Mouse (Mus musculus) adrenal gland (tissue): ENCODE measurements at regions not wholly inside any gene's neighbourhood (a gene's known extent, or its start where the extent isn't known, plus 50 kb on each side); places are given as distances from the start of the nearest gene placed in this dataset.

Experiments used
- intact Hi-C: fragments of 180-260 bp; cut with DNase I; formaldehyde crosslinking; loops from one replicate; pipeline ENCODE4 v1.15.1; 2025

DNA sequence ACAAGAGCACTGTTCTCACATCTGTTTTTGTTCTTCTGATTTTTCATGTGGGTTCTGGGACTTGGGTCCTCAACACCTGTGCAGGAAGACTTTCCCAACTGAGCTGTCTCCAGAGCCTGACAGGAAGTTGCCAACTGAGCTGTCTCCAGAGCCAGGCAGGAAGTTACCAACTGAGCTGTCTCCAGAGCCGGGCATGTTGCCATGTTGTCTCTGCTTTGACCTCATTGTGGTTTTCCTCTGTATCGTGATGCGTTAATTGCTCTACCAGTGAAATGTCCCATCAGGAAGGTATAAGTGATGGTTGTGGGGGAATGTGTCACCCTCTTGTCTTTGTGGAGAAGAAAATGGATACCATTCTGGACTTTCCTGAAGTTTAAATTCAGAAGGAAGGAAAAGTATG, 54.4 kb upstream of the Olfm4 start:
- intact Hi-C loops, result no loop called here

DNA sequence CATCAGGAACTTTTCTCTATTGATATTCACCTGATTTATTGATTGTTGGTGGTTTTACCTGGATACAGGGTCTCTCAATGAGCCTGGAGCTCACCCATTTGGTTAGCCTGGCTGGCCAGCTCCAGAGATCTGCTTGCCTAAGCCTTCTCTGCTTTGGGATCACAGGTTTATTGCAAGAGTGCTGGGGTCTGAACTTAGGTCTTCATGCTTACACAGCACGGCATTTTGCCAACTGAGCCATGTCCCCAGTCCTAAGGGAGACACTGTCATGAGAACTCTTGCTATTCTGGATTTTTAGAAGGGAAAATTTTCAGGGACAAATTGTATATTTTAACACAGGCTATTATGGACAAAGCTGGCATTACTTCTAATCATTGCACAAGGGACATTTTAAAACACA, 56.7 kb upstream of the Olfm4 start:
- intact Hi-C loops, result no loop called here

DNA sequence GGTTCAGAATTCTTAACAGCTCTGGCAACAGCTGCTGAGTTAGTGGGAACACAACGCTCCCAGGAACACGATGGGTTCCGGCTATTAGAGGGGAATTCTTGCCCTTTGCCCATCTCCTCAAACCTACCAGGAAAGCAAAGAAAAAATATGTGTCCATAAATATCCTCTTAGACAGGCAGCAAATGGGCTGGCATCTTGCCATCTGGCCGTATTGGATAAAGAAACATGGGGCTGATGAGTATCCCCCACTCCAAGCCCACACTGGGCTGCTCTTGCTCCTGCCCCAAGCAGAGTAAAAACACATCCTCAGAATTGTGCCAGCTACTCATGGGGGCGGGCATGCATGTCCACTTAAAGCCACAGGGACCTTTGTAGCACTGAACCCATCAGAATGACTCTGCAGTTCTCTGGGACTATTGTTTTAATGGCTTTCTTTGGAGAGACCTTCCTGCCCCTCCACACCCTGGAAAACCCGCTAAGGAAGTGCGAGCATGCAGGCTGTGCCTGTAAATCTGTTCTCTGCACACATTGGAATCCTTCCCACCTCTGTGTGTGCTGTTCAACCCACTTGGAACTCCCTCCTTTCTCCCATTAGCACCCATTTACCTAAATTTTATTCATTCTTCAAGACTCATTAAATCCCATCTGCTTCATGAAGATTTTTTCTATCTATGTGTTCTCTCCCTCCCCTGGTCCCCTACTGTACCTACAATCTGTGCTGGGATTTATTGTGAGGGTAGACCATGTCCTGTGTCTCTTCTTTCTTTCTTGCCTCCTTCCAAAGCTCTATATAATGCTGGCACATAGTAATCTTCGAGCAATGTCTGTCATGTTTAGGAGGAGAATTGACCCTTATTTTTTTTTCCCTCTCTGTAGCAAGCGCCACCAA, 66.7 kb upstream of the Olfm4 start:
- intact Hi-C loops, result loop anchor here (10.0 kb wide), 1 partner anchor 142 kb away; the partner anchor contains the start of gene Pcdh8

DNA sequence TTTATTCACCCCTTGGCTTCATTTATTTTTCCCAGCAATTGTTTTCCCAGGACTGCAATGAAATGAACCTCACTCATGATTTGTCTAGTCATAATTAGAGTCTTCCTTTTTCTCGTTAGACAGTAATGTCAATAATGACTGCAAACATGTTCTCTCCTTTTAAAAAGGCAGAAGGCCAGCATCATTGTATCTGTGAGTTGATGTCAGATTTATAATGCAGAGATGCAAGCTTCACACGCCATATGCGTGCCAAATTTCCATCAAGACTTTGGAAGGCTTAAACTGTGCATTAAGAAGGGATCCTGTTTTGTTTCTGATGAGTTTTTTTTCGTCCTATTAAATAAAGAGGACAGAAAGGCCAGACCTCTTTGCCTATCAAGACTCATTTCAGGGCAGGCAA, 68.9 kb upstream of the Olfm4 start:
- intact Hi-C loops, result loop anchor here (10.0 kb wide), 1 partner anchor 140 kb away; the partner anchor contains the start of gene Pcdh8

DNA sequence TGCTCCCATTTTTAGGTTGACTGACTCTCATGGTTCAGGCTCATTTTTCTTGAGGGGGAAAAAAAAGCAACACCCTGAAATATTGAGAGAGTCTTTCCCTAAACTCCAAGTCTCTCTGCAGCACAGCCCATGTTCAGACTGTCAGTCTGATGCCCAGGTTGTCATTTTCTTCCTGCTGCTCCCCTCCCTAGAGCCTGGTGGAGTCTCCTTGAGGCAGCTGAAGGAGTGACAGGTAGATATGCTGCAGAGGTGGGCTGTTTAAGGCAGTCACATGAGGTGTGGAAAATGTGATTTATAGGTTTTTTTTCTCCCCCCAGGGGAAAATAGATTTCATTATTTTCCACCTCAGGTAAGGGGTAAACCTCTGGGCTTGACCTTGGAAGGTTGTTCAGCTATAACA, 70.6 kb upstream of the Olfm4 start:
- intact Hi-C loops, result loop anchor here (10.0 kb wide), 1 partner anchor 139 kb away; the partner anchor contains the start of gene Pcdh8

DNA sequence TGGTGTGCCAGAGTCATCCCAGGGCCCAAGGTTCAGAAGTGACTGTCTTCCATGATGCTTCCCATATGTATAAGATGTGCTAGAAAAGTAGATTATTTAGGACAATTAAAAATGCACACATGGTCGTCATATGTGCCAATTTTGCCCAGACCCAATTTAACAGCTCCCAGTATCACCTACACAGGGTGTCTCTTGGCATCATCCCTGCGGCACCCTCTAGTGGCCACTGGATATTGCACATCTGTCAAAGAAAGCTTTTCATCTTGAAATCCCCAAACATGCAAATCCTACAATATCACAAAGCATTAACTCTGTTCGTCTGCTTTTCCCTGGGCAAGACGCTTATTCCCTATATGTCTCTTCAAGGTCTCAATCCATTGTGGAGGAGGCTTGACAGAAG, 71.3 kb upstream of the Olfm4 start:
- intact Hi-C loops, result loop anchor here (10.0 kb wide), 1 partner anchor 138 kb away; the partner anchor contains the start of gene Pcdh8

DNA sequence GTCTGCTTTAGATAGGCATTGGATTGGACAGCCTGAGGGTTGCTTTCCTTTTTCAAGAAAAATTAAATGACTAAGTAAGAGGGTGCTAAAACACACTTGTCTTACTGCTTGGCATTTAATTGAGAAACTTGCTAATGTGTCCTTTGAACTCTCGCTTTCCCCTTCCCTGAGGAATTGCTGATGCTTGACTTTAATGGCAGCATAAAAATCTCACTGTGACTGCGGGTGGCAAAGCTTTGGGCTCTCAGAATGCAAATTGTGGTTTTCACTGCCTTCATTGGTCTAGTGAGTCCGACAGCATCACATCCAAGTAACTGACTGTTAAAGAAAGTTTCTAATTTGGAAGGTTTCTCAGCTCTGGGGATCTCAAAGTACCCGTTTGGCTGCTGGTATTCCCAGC, 76.1 kb upstream of the Olfm4 start:
- intact Hi-C loops, result no loop called here

DNA sequence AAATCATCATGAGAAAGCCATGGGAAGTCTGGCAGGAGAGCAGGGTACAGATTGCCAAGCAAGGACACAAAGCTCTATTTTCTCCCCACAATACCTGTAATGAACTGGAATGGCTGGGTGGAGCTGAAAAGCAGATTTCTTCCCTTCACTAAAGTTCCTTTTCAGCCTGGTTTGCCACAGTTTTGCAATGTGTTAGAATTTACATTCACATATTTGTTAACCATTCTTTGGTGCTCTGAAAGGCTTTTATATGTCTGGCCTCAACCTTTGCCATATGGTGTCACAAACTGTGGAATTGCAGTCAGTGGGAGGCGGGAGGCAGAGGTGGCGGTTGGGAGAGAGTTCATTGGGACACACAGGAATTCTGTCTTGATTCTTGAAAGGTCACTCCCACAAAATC, 78.3 kb upstream of the Olfm4 start:
- intact Hi-C loops, result no loop called here

DNA sequence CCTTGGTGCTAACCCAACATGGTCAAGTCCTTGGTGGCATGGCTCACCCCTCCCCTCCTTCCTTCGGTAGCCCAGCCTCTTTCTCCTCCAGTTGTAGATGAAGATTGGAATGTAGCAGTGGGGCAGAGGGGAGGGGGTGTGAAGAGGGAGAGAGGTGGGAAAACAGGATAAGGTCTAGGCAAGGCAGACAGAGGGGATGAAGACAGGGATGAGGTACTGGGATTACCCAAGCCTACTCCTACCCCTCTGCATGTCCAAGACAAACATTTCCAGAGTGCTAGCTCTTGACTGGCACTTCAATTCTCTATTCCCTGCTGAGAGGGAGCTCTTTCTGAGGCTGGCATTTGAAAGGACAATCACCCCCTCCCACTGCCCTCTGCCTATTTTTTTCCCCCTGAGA, 81.5 kb upstream of the Olfm4 start:
- intact Hi-C loops, result no loop called here

DNA sequence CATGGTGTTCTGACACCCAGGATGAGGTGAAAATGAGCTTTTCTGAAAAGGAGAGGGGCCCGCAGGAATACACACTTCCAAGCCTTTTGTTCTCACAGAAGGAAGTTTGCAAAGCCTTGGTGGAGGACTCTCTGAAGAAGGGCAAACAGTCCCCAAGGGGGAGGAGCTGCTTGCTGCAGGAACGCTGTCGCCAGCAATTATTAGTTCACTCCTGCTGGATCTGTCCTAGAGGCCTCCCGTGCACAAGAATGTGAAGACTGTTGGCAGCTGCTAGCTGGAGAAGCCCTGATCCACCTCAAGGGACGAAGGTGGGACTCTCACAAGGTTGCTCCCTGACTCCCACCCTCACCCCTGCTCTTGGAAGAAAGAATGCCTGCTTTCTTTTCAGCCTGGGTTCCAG, 85.6 kb upstream of the Olfm4 start:
- intact Hi-C loops, result no loop called here

DNA sequence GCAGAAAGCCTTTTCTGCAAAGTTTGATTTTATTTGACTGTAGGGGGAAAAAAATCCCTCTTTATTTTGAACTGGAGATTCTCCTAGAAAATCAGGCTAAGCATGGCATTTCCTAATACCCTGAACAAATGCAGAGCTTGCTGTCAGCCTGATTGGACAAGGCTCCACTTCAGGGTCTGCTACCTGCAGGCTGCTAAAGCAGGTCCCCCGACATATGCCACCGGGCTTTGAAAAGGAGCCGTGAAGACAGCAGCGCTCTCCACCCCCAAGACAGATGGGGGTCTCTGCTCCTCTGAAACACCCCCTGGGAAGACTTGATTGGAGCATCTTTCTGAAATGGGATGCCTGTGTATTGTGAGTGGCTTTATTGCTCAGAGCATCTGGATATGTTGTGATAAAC, 90.6 kb upstream of the Olfm4 start:
- intact Hi-C loops, result no loop called here

DNA sequence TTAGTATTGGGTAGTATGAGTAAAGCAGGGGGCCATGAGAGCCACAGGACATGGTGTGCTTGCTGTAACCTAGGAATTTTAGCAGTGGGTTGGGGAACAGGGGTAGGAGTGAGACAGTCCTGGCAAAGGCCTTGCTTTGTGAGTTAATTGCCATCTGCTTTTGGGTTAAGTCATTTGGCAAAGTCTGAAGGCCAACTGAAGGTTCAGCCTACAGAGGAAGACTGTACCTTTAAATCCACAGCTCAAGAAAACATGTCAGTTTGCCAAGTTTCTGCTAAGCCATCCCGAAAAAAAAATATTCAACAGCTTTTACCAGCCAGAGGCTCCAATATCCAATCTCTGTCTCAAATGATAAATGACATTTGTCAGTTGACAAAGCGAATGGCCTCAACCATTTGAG, 93.2 kb upstream of the Olfm4 start:
- intact Hi-C loops, result no loop called here

DNA sequence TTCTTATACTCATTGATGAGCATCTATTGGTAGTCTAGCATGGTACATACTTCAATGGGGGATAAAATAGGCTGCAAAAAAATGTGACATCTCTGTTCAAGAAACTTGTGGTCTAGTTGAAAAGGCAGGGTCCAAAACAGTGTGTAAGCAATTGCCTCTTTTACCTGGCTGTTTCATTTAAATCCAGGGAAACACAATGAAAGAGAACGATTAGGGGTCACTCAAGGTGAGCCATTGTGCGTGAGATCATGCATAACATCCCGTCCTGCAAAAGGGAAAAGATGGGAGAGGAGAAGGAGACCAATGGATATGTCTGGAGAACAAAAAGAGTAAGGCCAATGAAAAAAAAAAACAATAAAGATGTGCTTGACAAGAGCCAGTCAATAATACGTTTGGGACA, 93.6 kb upstream of the Olfm4 start:
- intact Hi-C loops, result no loop called here

DNA sequence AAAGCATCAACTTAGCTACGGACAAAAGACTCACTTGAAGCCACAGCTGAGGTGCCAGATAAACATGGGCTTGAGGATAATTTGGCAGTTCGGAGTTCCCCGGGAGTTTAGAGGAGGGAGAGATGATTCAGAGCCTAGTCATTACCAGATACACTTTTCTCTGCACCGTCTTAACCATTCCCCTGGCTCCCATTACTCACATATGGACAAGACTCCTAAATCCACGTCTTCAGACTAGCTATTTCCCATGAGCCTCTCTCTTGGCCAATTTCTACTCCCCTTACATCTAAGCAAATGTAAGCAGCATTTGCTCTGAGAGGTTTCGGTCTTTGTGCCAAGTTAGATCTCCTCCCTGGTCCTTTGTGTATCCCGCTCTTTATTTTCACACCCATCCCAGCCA, 100.4 kb upstream of the Olfm4 start:
- intact Hi-C loops, result no loop called here

DNA sequence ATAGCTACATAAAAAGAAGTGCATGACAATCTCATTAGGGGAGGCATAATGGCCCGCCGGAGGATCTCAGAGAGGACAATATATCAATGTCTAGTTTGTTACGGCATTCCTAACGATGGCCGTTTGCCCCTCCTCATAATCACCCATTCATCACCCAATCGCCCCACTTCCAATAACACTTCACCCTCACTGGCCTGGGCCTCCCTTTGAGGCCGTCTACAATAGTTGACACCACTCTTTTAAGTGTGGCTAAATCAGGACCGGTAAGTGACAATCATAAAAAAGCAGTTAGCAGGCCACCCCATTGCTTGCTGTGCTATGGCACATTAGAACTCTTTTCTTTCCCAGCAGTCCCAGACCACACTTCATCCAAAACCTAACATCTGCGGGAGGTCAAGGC, 102.2 kb upstream of the Olfm4 start:
- intact Hi-C loops, result no loop called here

DNA sequence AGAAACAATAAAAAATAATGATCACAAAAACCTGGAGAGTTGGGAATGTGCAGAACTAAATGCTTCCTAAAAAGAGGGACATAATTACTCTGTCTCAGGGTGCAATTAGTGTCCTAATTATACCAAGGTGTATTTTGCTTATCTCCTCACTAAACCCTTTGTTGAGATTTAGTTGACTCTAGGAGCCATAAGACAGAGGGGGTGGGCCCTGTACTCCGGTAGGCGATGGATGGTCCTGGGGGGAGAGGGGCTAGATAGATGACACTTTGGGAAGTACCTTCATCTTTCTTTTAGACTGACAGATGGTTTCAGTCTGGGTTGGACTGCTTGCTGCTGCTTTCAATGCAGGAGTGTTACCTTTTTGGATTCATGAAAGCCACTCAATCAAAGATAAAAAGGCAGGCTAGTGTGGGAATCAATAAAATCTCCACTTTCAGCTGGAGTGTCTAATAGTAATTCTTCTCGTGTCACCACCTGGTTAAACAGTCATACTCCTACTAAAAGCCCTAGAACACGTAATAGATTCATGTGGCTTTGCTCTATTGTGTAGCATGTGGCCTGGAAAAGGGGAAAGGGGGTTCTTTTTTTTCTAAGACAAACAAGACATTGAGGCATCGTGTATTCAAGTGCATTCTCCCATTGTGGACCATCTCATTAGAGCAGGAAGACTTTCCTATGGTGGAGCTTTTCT, 103.7 kb upstream of the Olfm4 start:
- intact Hi-C loops, result no loop called here

DNA sequence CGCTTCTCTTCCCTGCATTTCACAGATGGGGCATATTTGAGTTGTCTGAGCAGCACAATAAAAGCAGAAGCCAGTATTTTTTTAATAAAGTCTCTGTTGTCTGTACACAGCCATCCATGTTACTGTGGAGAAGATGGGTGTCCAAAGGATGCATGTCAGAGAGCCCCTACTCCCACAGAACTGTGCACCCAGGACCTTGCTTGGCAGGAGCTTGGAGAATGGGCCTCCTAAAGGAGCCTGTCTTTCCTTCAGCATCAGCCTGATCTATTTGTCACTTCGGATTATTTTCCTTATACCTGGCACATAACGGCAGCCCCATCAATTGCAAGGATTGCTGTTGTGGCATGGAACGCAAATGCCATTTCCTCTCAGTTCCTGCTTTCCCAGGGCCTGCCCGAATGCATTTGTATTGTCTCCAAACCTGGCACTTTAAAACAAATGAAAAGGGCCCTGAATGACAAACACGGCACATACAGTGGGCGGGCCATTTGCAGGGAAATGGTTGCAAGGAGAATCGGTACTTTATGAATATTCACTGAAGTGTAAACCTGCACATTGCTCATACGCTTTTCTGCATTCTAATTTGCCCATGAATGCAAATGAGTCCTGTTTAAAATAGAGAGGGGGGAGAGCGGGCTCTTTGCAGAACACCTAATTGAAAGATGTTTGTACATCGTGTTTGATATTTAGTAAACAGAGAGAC, 104.4 kb upstream of the Olfm4 start:
- intact Hi-C loops, result no loop called here

DNA sequence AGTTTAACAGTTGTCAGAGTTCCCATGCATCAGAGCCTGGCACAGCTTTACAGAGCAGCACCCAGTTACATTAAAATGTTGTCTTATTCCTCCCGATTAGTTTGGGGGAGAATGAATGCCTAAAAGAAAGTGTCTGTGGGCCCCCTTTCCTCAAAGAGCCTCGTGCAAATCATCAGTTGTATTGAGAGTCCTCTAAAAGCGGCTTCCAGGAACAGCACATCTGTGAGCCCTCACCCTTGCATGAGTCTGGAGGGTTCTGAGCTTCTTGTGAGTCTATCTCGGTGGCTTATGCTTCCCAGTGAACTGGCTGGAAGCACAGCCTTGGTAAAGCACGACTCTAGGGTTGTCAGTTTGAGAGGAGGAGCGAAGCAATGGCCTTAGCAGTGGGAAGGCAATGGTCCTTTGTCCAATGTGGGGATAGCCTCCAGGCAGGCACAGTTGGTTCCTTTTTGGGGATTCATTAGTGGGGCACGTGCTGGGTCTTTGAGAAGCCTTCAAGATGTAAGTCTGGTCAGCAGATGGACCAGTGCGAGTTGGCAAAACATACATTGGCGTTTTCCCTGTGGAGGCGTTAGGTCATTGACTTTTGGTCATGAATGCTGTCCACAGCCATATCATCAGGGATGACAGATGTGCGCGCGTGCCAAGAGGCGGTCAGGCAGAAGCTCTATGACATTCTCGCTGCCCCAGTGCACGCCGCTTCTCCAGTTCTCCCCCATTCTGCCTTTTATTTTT, 105.4 kb upstream of the Olfm4 start:
- intact Hi-C loops, result no loop called here

DNA sequence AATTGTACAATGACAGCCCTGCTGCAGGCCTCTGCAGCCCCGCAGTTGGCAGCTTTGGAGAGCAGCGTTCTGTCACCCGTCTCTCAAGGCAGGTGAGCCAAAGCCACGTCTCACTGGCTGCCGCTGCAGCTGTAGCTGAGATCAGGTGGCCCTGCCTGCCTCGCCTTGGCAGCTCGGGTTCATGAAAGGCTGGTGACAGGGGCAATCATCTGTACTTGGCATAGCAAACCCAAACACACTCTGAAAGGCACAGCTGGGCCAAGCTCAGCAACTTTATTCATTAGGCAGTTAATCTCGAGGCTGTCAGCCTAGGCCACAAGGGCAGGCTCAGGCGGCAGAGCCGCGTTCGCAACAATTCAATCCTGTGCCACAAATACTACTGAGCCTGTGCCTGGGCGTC, 102.0 kb upstream of the Pcdh8 start:
- intact Hi-C loops, result no loop called here

DNA sequence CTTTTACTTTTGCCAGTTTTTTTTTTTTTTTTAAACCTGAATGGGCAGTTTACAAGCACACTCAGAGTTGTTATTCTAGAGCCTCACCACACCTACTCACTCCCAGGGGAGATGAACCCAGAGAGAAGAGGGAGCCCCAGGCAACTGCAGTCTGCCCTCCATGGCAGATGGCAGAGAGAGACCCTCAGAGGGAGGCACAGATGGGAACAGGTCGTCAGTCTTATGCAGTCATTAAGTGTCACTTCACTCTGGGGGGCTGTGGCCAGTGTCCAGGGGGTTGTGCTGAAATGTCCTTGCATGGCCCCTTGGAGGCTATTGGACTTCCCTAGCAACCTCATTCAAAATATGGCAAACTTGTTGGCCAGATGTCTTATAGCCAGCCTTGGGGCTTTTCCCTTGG, 101.3 kb upstream of the Pcdh8 start:
- intact Hi-C loops, result no loop called here

DNA sequence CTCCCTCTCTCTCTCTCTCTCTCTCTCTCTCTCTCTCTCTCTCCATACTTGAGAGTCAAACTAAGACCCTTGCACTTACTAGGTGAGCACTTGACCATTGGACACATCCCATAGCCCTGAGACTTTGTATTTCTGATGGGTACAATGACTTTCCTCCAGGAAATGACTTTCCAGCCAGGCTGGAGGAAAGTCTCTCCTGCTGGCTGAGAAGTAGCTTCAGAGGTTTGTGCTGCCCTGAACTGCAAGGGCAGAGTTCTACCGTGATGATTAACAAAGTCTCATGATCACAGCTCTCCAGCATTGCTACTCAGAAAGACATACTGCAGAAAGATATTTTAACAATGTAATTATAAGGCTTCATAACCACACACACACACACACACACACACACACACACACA, 98.2 kb upstream of the Pcdh8 start:
- intact Hi-C loops, result no loop called here
